In the genomic region with DNA sequence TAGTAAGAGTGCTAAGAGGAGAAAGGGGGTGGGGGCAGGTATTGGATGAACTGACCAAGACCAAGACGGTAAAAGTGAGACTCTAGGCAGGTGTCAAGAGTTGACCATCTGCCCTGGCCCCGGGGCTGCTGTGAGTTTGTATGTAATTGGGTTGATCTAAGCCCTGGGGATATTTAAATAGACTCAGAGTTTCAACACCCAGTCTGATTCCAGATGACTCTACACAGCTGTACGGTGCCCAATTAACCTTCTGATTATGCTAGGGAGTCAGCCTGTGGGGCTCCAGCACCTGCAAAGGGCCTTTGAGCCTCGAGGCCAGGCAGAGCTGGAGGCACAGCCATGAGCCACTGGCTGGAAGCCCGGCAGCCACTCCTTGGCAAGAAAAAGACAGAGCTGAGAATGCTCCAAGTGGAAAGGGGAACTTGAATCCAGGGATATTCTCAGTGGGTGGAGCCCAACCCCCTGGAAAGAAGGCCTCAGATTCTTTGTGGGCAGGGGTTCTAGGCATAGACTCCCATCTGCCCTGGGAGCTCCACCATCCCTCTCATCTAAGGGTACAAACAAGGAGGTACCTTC, we compare ENCODE assay signal across 12 mouse cellular contexts.
DNase-seq lines count a peak whose midpoint lies in the region; ATAC-seq and TF ChIP-seq lines count a peak whose summit lies in the region.
"Had no signal": no experiment of that assay in that cellular context is flagged by ENCODE, and none has a peak within 500 bp of the region (broad histone marks: within the 10 kb centered on the region; RNA-seq: fewer than 3 reads in every experiment).

No protein-coding gene starts in this region.

- H3K4me3 ChIP-seq in midbrain, embryonic 15.5 days = no peak overlapping the region
- H3K4me3 ChIP-seq in midbrain, embryonic 13.5 days (replicated peaks) = no peak overlapping the region
- no peak overlapping the region for H3K4me3 ChIP-seq in gastrocnemius, adult 2 months
- H3K4me3 ChIP-seq in stomach, postnatal 0 days (ENCODE audit: low read depth, low read length) = no peak overlapping the region
- H3K4me3 ChIP-seq: embryonic facial prominence, embryonic 15.5 days; heart, embryonic 13.5 days; megakaryocyte, embryonic 14.5 days had no signal

- peak; percentile 21 for DNase-seq in heart, adult 8-10 months (ENCODE audit: low spot score)
- DNase-seq in heart, adult 9 months (ENCODE audit: low spot score in 2 of 2) = no peak
- DNase-seq in gastrocnemius, adult 2 months = peak; percentile 63
- DNase-seq in stomach, postnatal 0 days (ENCODE audit: low spot score) = peak; percentile 26
- no peak for DNase-seq in spleen, postnatal 4 days (ENCODE audit: low spot score in 2 of 2)

- H3K4me1 ChIP-seq in midbrain, embryonic 15.5 days = peaks cover 21% of the 10 kb centered on the region
- H3K4me1 ChIP-seq in midbrain, embryonic 13.5 days (replicated peaks) = peaks cover 37% of the 10 kb centered on the region
- peaks cover 10% of the 10 kb centered on the region for H3K4me1 ChIP-seq in stomach, postnatal 0 days (replicated peaks; ENCODE audit: control insufficient read depth, insufficient read depth)

- ATAC-seq in midbrain, embryonic 15.5 days (replicated peaks) = peak; percentile 28
- ATAC-seq in midbrain, embryonic 13.5 days = no peak
- ATAC-seq in stomach, postnatal 0 days (ENCODE audit: low FRiP score, low TSS enrichment) = no peak

- WGBS in midbrain, embryonic 15.5 days = 33% methylated on average over 5 of the region's 5 CpGs
- WGBS in midbrain, embryonic 13.5 days = 42% methylated on average over 5 of the region's 5 CpGs
- 40% methylated on average over 5 of the region's 5 CpGs for WGBS in stomach, postnatal 0 days

- H3K27ac ChIP-seq in midbrain, embryonic 15.5 days = no peak overlapping the region
- H3K27ac ChIP-seq in midbrain, embryonic 13.5 days = no peak overlapping the region
- H3K27ac ChIP-seq in gastrocnemius, adult 2 months = no peak overlapping the region
- H3K27ac ChIP-seq in stomach, postnatal 0 days (replicated peaks) = no peak overlapping the region
- H3K27ac ChIP-seq: embryonic facial prominence, embryonic 15.5 days; heart, embryonic 13.5 days had no signal

- H3K27me3 ChIP-seq in midbrain, embryonic 15.5 days (replicated peaks) = no peaks in the 10 kb centered on the region
- H3K27me3 ChIP-seq in midbrain, embryonic 13.5 days = peaks cover 14% of the 10 kb centered on the region
- H3K27me3 ChIP-seq in stomach, postnatal 0 days (ENCODE audit: control insufficient read depth, insufficient read depth, low read length) = no peaks in the 10 kb centered on the region

- TF ChIP-seq EP300 in stomach, postnatal 0 days (optimal IDR thresholded peaks at IDR 0.05) = no peak

- no peak overlapping the region for H3K9ac ChIP-seq in midbrain, embryonic 15.5 days
- H3K9ac ChIP-seq in midbrain, embryonic 13.5 days (replicated peaks) = no peak overlapping the region
- no peak overlapping the region for H3K9ac ChIP-seq in stomach, postnatal 0 days (ENCODE audit: low read length)
- H3K9ac ChIP-seq: embryonic facial prominence, embryonic 15.5 days; heart, embryonic 13.5 days had no signal

- TF ChIP-seq CTCF in gastrocnemius, adult 2 months (IDR thresholded peaks at IDR 0.05) = no peak
- no peak for TF ChIP-seq CTCF in stomach, postnatal 0 days (IDR thresholded peaks at IDR 0.05; ENCODE audit: low read depth)

- H3K4me2 ChIP-seq in midbrain, embryonic 15.5 days = no peak overlapping the region
- no peak overlapping the region for H3K4me2 ChIP-seq in midbrain, embryonic 13.5 days (replicated peaks)
- H3K4me2 ChIP-seq in stomach, postnatal 0 days (replicated peaks; ENCODE audit: low read depth) = no peak overlapping the region
- H3K4me2 ChIP-seq: embryonic facial prominence, embryonic 15.5 days; heart, embryonic 13.5 days; liver, embryonic 11.5 days had no signal

- intact Hi-C loops in gastrocnemius, adult 2 months (cut with DNase I) = loop anchor here (10.0 kb wide), 1 partner anchor 242 kb away; no protein-coding TSS in a partner anchor

- H3K36me3 ChIP-seq in midbrain, embryonic 15.5 days (replicated peaks) = no peaks in the 10 kb centered on the region
- no peaks in the 10 kb centered on the region for H3K36me3 ChIP-seq in midbrain, embryonic 13.5 days
- H3K36me3 ChIP-seq in stomach, postnatal 0 days (ENCODE audit: control insufficient read depth, insufficient read depth, low read length) = no peaks in the 10 kb centered on the region
- H3K36me3 ChIP-seq: embryonic facial prominence, embryonic 15.5 days; G1E; heart, embryonic 13.5 days had no signal

- H3K9me3 ChIP-seq in midbrain, embryonic 15.5 days = no peaks in the 10 kb centered on the region
- H3K9me3 ChIP-seq in midbrain, embryonic 13.5 days = no peaks in the 10 kb centered on the region
- no peaks in the 10 kb centered on the region for H3K9me3 ChIP-seq in stomach, postnatal 0 days (ENCODE audit: control insufficient read depth, low read length)
- H3K9me3 ChIP-seq: embryonic facial prominence, embryonic 15.5 days; heart, embryonic 13.5 days; megakaryocyte, embryonic 14.5 days had no signal

Comparison
In these comparisons a context has a peak if more than half of its experiments do, and no peak if none do; other contexts are left out.
1. DNase-seq: peak in heart, adult 8-10 months (single experiment), gastrocnemius, adult 2 months (single experiment) and stomach, postnatal 0 days (single experiment); none in heart, adult 9 months (0 of 2) and spleen, postnatal 4 days (0 of 2).